Mouse (Mus musculus) liver, embryonic 14 days (tissue): ENCODE results near the gene Olfr655. TPM values are rescaled to one million over a fixed set of nuclear protein-coding genes. Genes with fewer than 3 reads are reported as not detected.

Experiments used
- polyA plus RNA-seq: library from polyadenylated mRNA; depleted of rRNA; stranded (reverse); fragments of >200 nt; gene quantifications from 2 replicates; pipeline ENCODE4 v1.2.3, GENCODE M21; 2012; rRNA removed

The Olfr655 gene
- polyA plus RNA-seq: not detected in 2 replicates

GRCm38 (mm10) chr7:104601679-104602078, at the start of gene Olfr655:
Olfr655 (minus strand) TSS chr7:104601779.

DNA sequence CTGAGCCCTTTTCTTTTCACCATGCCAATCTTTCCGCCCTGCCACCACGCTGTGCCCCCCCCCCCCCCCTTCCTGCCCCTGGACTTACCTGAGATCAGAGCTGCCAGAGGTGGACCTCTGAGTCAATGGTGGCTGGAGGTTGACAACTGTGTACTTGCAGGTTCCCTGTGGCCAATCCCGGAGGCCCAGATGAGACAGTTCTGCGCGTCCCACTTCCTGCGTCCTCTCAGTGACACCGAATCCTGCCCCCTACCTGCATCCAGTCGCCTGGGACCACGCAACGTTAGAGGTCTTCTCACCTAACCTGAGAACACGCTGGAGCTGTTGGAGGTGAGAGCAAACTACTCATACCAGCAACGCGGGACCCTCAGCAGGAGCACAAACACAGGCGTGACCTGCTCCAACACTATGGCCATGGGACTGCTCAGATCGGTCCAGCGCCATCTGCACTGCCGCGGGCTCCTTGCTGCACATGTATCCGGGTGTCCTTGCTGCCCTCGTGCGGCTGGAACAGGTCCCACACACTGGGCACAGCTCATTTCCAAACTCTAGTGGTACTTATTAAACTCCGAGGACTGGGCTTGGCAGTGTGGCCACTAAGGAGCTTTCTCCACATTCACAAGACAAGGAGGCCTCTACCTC, 45.4 kb upstream of the Olfr655 start, which contains the start of gene Olfr658:
TSS of gene Olfr658 (minus strand) at position 465 of the 642 bp plus-strand sequence.

GRCm38 (mm10) chr7:104624494-104624893, 22.9 kb upstream of the Olfr655 start, which contains the start of gene Olfr657:
Olfr657 (plus strand) TSS chr7:104624794.

GRCm38 (mm10) chr7:104613655-104614054, 12.1 kb upstream of the Olfr655 start, which contains the start of gene Olfr656:
Olfr656 (plus strand) TSS chr7:104613955.

GRCm38 (mm10) chr7:104586725-104587124, 14.9 kb downstream of the Olfr655 start, which contains the start of gene Olfr654:
Olfr654 (plus strand) TSS chr7:104587025.

GRCm38 (mm10) chr7:104577014-104577413, 24.6 kb downstream of the Olfr655 start, which contains the start of gene Olfr653:
Olfr653 (plus strand) TSS chr7:104577314.

GRCm38 (mm10) chr7:104560601-104561000, 41.0 kb downstream of the Olfr655 start, which contains the start of gene Olfr652:
Olfr652 (plus strand) TSS chr7:104560901.

GRCm38 (mm10) chr7:104549833-104550232, 51.7 kb downstream of the Olfr655 start, which contains the start of gene Olfr651:
Olfr651 (plus strand) TSS chr7:104550133.

Other genes with a start within 250 kb of the Olfr655 start
- gene Trim12c, start 248.4 kb downstream of the Olfr655 start, polyA plus RNA-seq: 2.0 and 2.9 TPM in 2 replicates
- gene Trim30b, start 231.9 kb downstream of the Olfr655 start, polyA plus RNA-seq: 0.15 and 0.23 TPM in 2 replicates
- gene Trim30c, start 200.9 kb downstream of the Olfr655 start, polyA plus RNA-seq: 0.21 and 0.23 TPM in 2 replicates
- gene Trim30a, start 136.6 kb downstream of the Olfr655 start, polyA plus RNA-seq: 1.8 and 2.6 TPM in 2 replicates
- 0.63 and 0.83 TPM in 2 replicates for gene Trim30d, start 93.9 kb downstream of the Olfr655 start, polyA plus RNA-seq
- gene Olfr651, start 51.6 kb downstream of the Olfr655 start, polyA plus RNA-seq: not detected in 2 replicates
- not detected in 2 replicates for gene Olfr652, start 40.9 kb downstream of the Olfr655 start, polyA plus RNA-seq
- not detected in 2 replicates for gene Olfr653, start 24.5 kb downstream of the Olfr655 start, polyA plus RNA-seq
- not detected in 2 replicates for gene Olfr654, start 14.8 kb downstream of the Olfr655 start, polyA plus RNA-seq
- gene Olfr656, start 12.2 kb upstream of the Olfr655 start, polyA plus RNA-seq: not detected in 2 replicates
- gene Olfr657, start 23.0 kb upstream of the Olfr655 start, polyA plus RNA-seq: not detected in 2 replicates
- 0.01 TPM in 1 of 2 replicates, not detected in the other for gene Olfr658, start 45.5 kb upstream of the Olfr655 start, polyA plus RNA-seq
- gene Olfr659, start 65.0 kb upstream of the Olfr655 start, polyA plus RNA-seq: not detected in 2 replicates
- not detected in 2 replicates for gene Olfr661, start 84.7 kb upstream of the Olfr655 start, polyA plus RNA-seq
- gene Usp17le, start 175.7 kb upstream of the Olfr655 start, polyA plus RNA-seq: not detected in 2 replicates
- not detected in 2 replicates for gene Usp17lb, start 240.8 kb upstream of the Olfr655 start, polyA plus RNA-seq